Mouse (Mus musculus) intestine, embryonic 14.5 days (tissue): ENCODE results near the gene Dhx58. TPM values are rescaled to one million over a fixed set of nuclear protein-coding genes. Genes with fewer than 3 reads are reported as not detected.
A peak's percentile ranks its signal among the peaks of the same experiment; 100 is the strongest.

Experiments
- ATAC-seq: fragments of 200-750 bp; cut with Nextera tagmentation; replicated peaks from 2 replicates; pipeline ENCODE4 v1.8.0; 2017; ENCODE audit warnings: low read depth, moderate number of reproducible peaks, moderate TSS enrichment, moderate library complexity; ENCODE audit not compliant: low FRiP score, low TSS enrichment
- DNase-seq: peaks from one replicate; pipeline ENCODE4 v3.0.0-alpha.2; 2018; ENCODE audit warnings: low spot score
- H3K27ac ChIP-seq: fragments of 300-500 bp; sonication (generic); 2 replicates; pipeline ENCODE4 v1.5.1; 2014; ENCODE audit warnings: low read depth, mild to moderate bottlenecking, control low read depth
- H3K27me3 ChIP-seq: fragments of 300-500 bp; sonication (generic); replicated peaks from 2 replicates; pipeline ENCODE4 v1.6.1; 2014; ENCODE audit warnings: low read length, control low read depth; ENCODE audit not compliant: control insufficient read depth, insufficient read depth
- H3K36me3 ChIP-seq: fragments of 300-500 bp; sonication (generic); 2 replicates; pipeline ENCODE4 v1.6.1; 2014; ENCODE audit warnings: low read length, control low read depth; ENCODE audit not compliant: control insufficient read depth, insufficient read depth
- H3K4me1 ChIP-seq: fragments of 300-500 bp; sonication (generic); replicated peaks from 2 replicates; pipeline ENCODE4 v1.6.1; 2014; ENCODE audit warnings: low read length, control low read depth, mixed read lengths; ENCODE audit not compliant: control insufficient read depth, insufficient read depth
- H3K4me2 ChIP-seq: fragments of 300-500 bp; sonication (generic); 2 replicates; pipeline ENCODE4 v1.6.1; 2014; ENCODE audit warnings: low read length
- H3K4me3 ChIP-seq: fragments of 300-500 bp; sonication (generic); 2 replicates; pipeline ENCODE4 v1.5.1; 2014; ENCODE audit warnings: low read depth, low read length, control low read depth, mixed read lengths
- H3K9ac ChIP-seq: fragments of 300-500 bp; sonication (generic); 2 replicates; pipeline ENCODE4 v1.6.1; 2014; ENCODE audit warnings: mild to moderate bottlenecking, low read length
- H3K9me3 ChIP-seq: fragments of 300-500 bp; sonication (generic); 2 replicates; pipeline ENCODE4 v1.6.1; 2016; ENCODE audit warnings: low read length, control low read depth; ENCODE audit not compliant: control insufficient read depth
- WGBS: fragments of 180-500 bp; shearing (Covaris S2); extraction: QIAGEN DNeasy Blood & Tissue Kit; methylation state at CpG from one replicate; pipeline ENCODE4 v1.1.7; 2014; 5-methylcytosine and 5-hydroxymethylcytosine counted together
- polyA plus RNA-seq: library from polyadenylated mRNA; unstranded; fragments of >200 nt; fragmentation: Nextera tagmentation; extraction: Ambion mirVana; gene quantifications from 2 replicates; pipeline ENCODE4 v1.2.1, GENCODE M21; 2014

Gene Dhx58
- polyA plus RNA-seq, 1 experiment from 2014 or later, result 2.4 TPM

DNA sequence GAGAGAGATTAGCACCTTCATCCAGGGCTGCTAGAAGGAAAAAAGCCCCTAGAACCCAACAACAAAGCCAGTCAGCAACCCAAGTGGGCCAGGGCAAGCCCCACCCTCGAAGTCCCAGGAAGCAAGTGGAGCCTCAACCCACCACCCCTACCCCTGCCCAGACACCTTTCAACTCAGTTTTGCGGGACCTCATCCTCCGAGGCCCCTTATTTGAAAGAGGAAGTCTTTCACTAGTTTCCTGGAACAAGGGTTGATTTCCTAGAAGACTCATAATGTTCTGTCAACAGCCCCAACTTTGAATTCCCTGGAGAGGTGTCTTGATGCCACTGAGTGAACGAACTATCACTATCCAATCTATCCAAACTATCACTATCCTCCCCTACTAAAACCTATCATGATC is 25.9 kb upstream of the Dhx58 start:
- no peaks in the 10 kb centered on the region for H3K27me3 ChIP-seq
- whole genome bisulfite sequencing, result 85% methylated on average over 4 of the region's 4 CpGs
- no peaks in the 10 kb centered on the region for H3K9me3 ChIP-seq
- H3K4me3 ChIP-seq, result no peak overlapping the region
- H3K4me1 ChIP-seq, result peaks cover 5% of the 10 kb centered on the region
- DNase-seq (no peak), ATAC-seq (no peak)
- H3K27ac ChIP-seq, result no peak overlapping the region
- peaks cover 7% of the 10 kb centered on the region; the same call in 1 of the 2 replicates for H3K36me3 ChIP-seq
- no peak overlapping the region for H3K9ac ChIP-seq
- no peak overlapping the region for H3K4me2 ChIP-seq

DNA sequence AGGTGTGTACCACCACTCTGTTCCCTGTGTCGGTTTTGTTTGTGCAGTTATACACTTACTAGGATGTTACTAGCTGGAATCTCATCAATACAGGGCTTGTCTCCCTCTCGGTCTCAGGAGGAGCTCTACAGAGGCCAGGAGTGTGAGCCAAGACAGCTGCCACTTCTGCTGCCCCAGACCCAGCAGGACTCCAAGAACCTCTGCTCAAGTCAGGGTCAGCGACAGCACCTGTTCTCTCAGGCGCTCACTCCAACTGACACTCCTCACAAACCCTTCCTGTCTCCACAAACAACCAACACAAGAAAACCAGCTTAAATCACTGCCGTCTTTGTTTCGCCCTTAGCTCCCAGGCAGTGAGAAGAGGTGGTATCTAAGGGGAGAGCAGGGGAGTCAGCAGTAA is 24.5 kb upstream of the Dhx58 start:
- Histone ChIP-seq H3K4me2 (no peak overlapping the region), H3K4me1 (peaks cover 10% of the 10 kb centered on the region), H3K36me3 (peaks cover 7% of the 10 kb centered on the region; the same call in 1 of the 2 replicates), H3K27ac (no peak overlapping the region), H3K9ac (no peak overlapping the region), H3K9me3 (no peaks in the 10 kb centered on the region), H3K4me3 (no peak overlapping the region), H3K27me3 (no peaks in the 10 kb centered on the region)
- WGBS, result 87% methylated on average over 6 of the region's 6 CpGs
- DNase-seq, result no peak
- no peak for ATAC-seq

GRCm38 (mm10) chr11:100727201-100727600 is 23.1 kb upstream of the Dhx58 start:
- no peak for DNase-seq
- Histone ChIP-seq H3K27ac (no peak overlapping the region), H3K9ac (no peak overlapping the region), H3K4me1 (peaks cover 10% of the 10 kb centered on the region), H3K4me3 (no peak overlapping the region), H3K9me3 (no peaks in the 10 kb centered on the region), H3K27me3 (no peaks in the 10 kb centered on the region), H3K4me2 (no peak overlapping the region), H3K36me3 (peaks cover 2% of the 10 kb centered on the region; the same call in 1 of the 2 replicates)
- WGBS, result 95% methylated on average over 3 of the region's 3 CpGs
- no peak for ATAC-seq

- no peak overlapping the region for H3K9ac ChIP-seq
- peaks cover 14% of the 10 kb centered on the region for H3K4me1 ChIP-seq
- ATAC-seq, result no peak
- no peak overlapping the region for H3K4me2 ChIP-seq
- peak overlapping the region; percentile 55 for H3K27ac ChIP-seq
- no peak overlapping the region for H3K4me3 ChIP-seq
- H3K9me3 ChIP-seq, result no peaks in the 10 kb centered on the region
- DNase-seq, result no peak
- no peaks in the 10 kb centered on the region; the same call in 1 of the 2 replicates for H3K36me3 ChIP-seq
- no peaks in the 10 kb centered on the region for H3K27me3 ChIP-seq
- WGBS, result 25% methylated on average over 5 of the region's 5 CpGs
Observed at GRCm38 (mm10) chr11:100724919-100725512, 20.9 kb upstream of the Dhx58 start.

DNA sequence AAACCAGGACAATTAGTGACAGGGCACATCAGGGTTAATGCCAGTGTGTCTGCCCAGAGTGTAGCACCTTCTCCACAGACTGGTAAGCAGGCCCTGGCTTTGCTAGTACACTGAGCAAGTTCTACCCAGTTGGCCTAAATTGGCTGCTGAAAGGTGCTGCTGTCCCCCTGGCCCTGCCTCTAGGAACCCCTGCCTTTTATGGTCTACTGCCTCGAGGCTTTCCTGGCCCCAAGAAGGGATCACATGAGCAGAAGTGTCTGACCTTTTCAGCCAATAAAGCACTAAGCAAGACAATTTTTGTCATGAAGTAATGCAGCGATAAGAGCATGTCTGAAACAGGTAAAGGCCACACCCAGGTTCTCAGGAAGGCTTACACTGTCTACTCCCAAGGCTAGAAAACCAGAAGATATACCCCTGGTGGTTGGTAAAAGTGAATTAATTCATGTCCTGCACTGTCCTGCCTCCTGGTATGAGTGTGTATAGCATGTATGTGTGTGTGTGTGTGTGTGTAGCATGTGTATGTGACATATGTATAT is 18.5 kb upstream of the Dhx58 start:
- DNase-seq (no peak), ATAC-seq (no peak)
- Histone ChIP-seq H3K36me3 (peaks cover 19% of the 10 kb centered on the region), H3K9ac (no peak overlapping the region), H3K4me1 (peaks cover 14% of the 10 kb centered on the region), H3K4me3 (no peak overlapping the region), H3K4me2 (no peak overlapping the region), H3K9me3 (no peaks in the 10 kb centered on the region), H3K27me3 (no peaks in the 10 kb centered on the region), H3K27ac (no peak overlapping the region)
- 51% methylated on average over 2 of the region's 2 CpGs for WGBS

- no peaks in the 10 kb centered on the region for H3K27me3 ChIP-seq
- H3K9me3 ChIP-seq, result no peaks in the 10 kb centered on the region
- peaks cover 14% of the 10 kb centered on the region for H3K4me1 ChIP-seq
- WGBS, result 69% methylated on average over 8 of the region's 8 CpGs
- DNase-seq (no peak), ATAC-seq (no peak)
- no peak overlapping the region for H3K4me2 ChIP-seq
- peaks cover 26% of the 10 kb centered on the region for H3K36me3 ChIP-seq
- H3K4me3 ChIP-seq, result no peak overlapping the region
- no peak overlapping the region for H3K9ac ChIP-seq
- no peak overlapping the region for H3K27ac ChIP-seq
Observed at GRCm38 (mm10) chr11:100721776-100722492, 17.9 kb upstream of the Dhx58 start.

DNA sequence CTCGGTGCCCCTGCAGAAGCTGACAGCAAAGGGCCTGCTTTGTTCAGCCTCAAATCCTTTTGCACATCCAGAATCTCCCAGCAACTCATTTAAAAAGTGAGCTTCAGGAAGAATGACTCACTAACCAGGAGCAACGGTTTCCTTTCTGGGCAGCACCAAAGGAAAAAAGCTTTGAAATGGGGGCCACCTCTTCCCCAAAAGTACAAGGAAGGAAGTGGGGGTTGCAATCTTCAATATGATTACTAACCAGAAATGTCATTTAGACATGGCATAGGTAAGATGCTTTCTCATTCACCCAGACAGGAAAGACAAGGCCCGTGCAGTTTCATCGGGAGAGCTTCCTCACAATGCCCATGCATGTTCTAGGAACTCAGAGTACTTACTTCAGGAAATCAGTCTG is 17.2 kb upstream of the Dhx58 start:
- no peak overlapping the region for H3K4me3 ChIP-seq
- no peak for DNase-seq
- WGBS, result 69% methylated on average over 4 of the region's 4 CpGs

DNA sequence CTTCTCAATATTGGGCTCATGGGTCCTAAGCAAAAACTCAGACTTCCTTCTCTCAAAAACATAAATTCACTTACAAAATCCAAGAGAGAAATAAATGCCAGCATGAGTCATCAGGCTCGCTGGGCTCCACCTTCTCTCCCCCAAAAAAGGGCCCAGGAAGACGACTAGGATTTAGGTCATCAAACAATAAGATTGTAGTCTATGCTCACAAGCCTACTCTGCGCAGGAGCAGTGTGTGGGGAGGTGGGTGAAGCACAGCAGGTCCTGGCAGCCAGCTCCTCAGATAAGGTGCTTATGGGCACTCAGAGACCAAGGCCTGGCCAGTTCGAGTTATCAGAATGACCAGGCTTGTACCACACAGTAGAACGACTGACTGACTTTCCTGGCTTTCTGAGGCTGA is 16.3 kb upstream of the Dhx58 start:
- ATAC-seq (no peak), DNase-seq (no peak)
- 68% methylated on average over 5 of the region's 5 CpGs for WGBS
- no peak overlapping the region for H3K4me3 ChIP-seq
- peaks cover 41% of the 10 kb centered on the region for H3K36me3 ChIP-seq
- peaks cover 13% of the 10 kb centered on the region for H3K4me1 ChIP-seq
- H3K4me2 ChIP-seq, result no peak overlapping the region
- no peaks in the 10 kb centered on the region for H3K27me3 ChIP-seq
- H3K27ac ChIP-seq, result no peak overlapping the region
- no peak overlapping the region for H3K9ac ChIP-seq
- H3K9me3 ChIP-seq, result no peaks in the 10 kb centered on the region

More for the DNA sequence above, 17.2 kb upstream of the Dhx58 start:
- H3K9me3 ChIP-seq, result no peaks in the 10 kb centered on the region
- H3K9ac ChIP-seq, result no peak overlapping the region
- H3K4me2 ChIP-seq, result no peak overlapping the region
- peaks cover 14% of the 10 kb centered on the region for H3K4me1 ChIP-seq
- no peak for ATAC-seq
- H3K36me3 ChIP-seq, result peaks cover 32% of the 10 kb centered on the region
- H3K27me3 ChIP-seq, result no peaks in the 10 kb centered on the region
- no peak overlapping the region for H3K27ac ChIP-seq
